Mouse (Mus musculus) kidney, adult 2 months (tissue): Measurements from ENCODE around the gene Vhl.

ENCODE experiments used
- CTCF ChIP-seq: fragments of 200-500 bp; conservative IDR thresholded peaks from 2 replicates; pipeline ENCODE4 v1.5.1; 2011; ENCODE audit warnings: low read depth, mild to moderate bottlenecking, control low read depth, low read length, moderate library complexity, mixed read lengths; ENCODE audit not compliant: insufficient read depth, insufficient read length
- POLR2A ChIP-seq: fragments of 200-500 bp; IDR thresholded peaks from one replicate; pipeline ENCODE4 v1.6.1; 2011; ENCODE audit warnings: low read depth, low read length, control low read depth

GRCm38 (mm10) chr6:113653551-113653950, 29.8 kb downstream of the Vhl start:
- TF ChIP-seq CTCF (no peak), POLR2A (no peak)
